Mouse (Mus musculus): Measurements from ENCODE around the gene Gm12169. TPM values are rescaled to one million over a fixed set of nuclear protein-coding genes. Genes with fewer than 3 reads are reported as not detected.

The Gm12169 gene
- polyA plus RNA-seq (2012; rRNA removed) = not detected in 2 replicates
- not detected in 2 replicates for polyA plus RNA-seq (2014; fragmentation: Nextera tagmentation; extraction: Ambion mirVana)

DNA sequence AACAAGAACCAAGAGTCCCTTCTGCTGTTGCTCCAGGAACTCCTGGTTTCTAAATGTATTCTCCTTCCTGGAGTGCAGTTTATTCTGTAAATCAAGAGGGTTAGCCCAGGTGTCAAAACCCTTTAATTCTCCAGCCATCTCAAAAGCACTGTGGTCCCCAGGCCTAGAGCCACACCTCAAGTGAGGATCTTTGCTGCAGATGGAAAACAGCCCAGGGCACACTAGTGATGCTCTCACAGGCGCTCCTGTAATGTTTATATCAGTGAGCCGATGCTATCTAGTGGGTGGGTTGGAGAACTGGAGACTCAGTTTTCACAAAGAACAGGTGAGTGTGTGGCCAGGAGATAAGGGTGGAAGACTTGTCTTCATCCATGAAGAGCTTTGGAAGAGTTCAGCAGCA, at the start of gene Gm12169:
Gene Gm12169, plus strand, starts transcription at position 301 of the 400 bp plus-strand sequence.
- WGBS (ENCODE audit: insufficient replicate concordance) = 61% methylated on average over 2 of the region's 2 CpGs
- Histone ChIP-seq H3K27me3 (ENCODE audit: control insufficient read depth, insufficient read depth, low read length) (no peaks in the 10 kb centered on the region), H3K27ac (no peak within 1 kb of the TSS), H3K9me3 (ENCODE audit: control insufficient read depth, low read length) (no peaks in the 10 kb centered on the region), H3K36me3 (replicated peaks; ENCODE audit: control insufficient read depth, insufficient read depth, low read depth) (no peaks in the 10 kb centered on the region), H3K4me2 (ENCODE audit: low read depth) (no peak within 1 kb of the TSS), H3K4me3 (ENCODE audit: insufficient read depth in 1 of 2, low read depth in 2 of 2, low read length in 2 of 2) (no peak within 1 kb of the TSS), H3K4me1 (replicated peaks; ENCODE audit: control insufficient read depth in 2 of 2, insufficient read depth in 2 of 2, low read length in 1 of 2) (no peaks in the 10 kb centered on the region), H3K9ac (replicated peaks) (no peak within 1 kb of the TSS)
- TF ChIP-seq EP300 (IDR thresholded peaks at IDR 0.05; ENCODE audit: low read depth) = no peak
- no peak for TF ChIP-seq CTCF (IDR thresholded peaks at IDR 0.05; ENCODE audit: low read depth)
- DNase-seq (ENCODE audit: low read depth in 3 of 3, low spot score in 3 of 3) (no peak), ATAC-seq (ENCODE audit: insufficient read depth) (no peak)

- Histone ChIP-seq H3K4me3 (ENCODE audit: insufficient read depth in 1 of 2, low read depth in 2 of 2, low read length in 2 of 2) (no peak overlapping the region), H3K9ac (replicated peaks) (no peak overlapping the region), H3K4me2 (ENCODE audit: low read depth) (no peak overlapping the region), H3K4me1 (replicated peaks; ENCODE audit: control insufficient read depth in 2 of 2, insufficient read depth in 2 of 2, low read length in 1 of 2) (no peaks in the 10 kb centered on the region), H3K9me3 (ENCODE audit: control insufficient read depth, low read length) (no peaks in the 10 kb centered on the region), H3K27ac (no peak overlapping the region), H3K27me3 (ENCODE audit: control insufficient read depth, insufficient read depth, low read length) (no peaks in the 10 kb centered on the region), H3K36me3 (replicated peaks; ENCODE audit: control insufficient read depth, insufficient read depth, low read depth) (no peaks in the 10 kb centered on the region)
- WGBS (ENCODE audit: insufficient replicate concordance) = 63% methylated on average over 4 of the region's 4 CpGs
- no peak for DNase-seq (ENCODE audit: low read depth in 3 of 3, low spot score in 3 of 3)
- no peak for TF ChIP-seq EP300 (IDR thresholded peaks at IDR 0.05; ENCODE audit: low read depth)
- no peak for TF ChIP-seq CTCF (IDR thresholded peaks at IDR 0.05; ENCODE audit: low read depth)
- ATAC-seq (ENCODE audit: insufficient read depth) = no peak
Observed at GRCm38 (mm10) chr11:46474220-46474619, 49.8 kb upstream of the Gm12169 start.

- H3K4me2 ChIP-seq (ENCODE audit: low read depth) = no peak overlapping the region
- no peaks in the 10 kb centered on the region for H3K4me1 ChIP-seq (replicated peaks; ENCODE audit: control insufficient read depth in 2 of 2, insufficient read depth in 2 of 2, low read length in 1 of 2)
- no peak overlapping the region for H3K27ac ChIP-seq
- no peak overlapping the region for H3K4me3 ChIP-seq (ENCODE audit: insufficient read depth in 1 of 2, low read depth in 2 of 2, low read length in 2 of 2)
- H3K9ac ChIP-seq (replicated peaks) = no peak overlapping the region
- H3K36me3 ChIP-seq (replicated peaks; ENCODE audit: control insufficient read depth, insufficient read depth, low read depth) = no peaks in the 10 kb centered on the region
- TF ChIP-seq EP300 (IDR thresholded peaks at IDR 0.05; ENCODE audit: low read depth) = no peak
- TF ChIP-seq CTCF (IDR thresholded peaks at IDR 0.05; ENCODE audit: low read depth) = no peak
- H3K27me3 ChIP-seq (ENCODE audit: control insufficient read depth, insufficient read depth, low read length) = no peaks in the 10 kb centered on the region
- 56% methylated on average over 9 of the region's 9 CpGs for WGBS (ENCODE audit: insufficient replicate concordance)
- no peak for ATAC-seq (ENCODE audit: insufficient read depth)
- no peaks in the 10 kb centered on the region for H3K9me3 ChIP-seq (ENCODE audit: control insufficient read depth, low read length)
- no peak for DNase-seq (ENCODE audit: low read depth in 3 of 3, low spot score in 3 of 3)
Observed at GRCm38 (mm10) chr11:46479311-46479710, 44.7 kb upstream of the Gm12169 start.

GRCm38 (mm10) chr11:46480517-46480916, 43.5 kb upstream of the Gm12169 start:
- no peak overlapping the region for H3K4me3 ChIP-seq (ENCODE audit: insufficient read depth in 1 of 2, low read depth in 2 of 2, low read length in 2 of 2)
- no peaks in the 10 kb centered on the region for H3K9me3 ChIP-seq (ENCODE audit: control insufficient read depth, low read length)
- ATAC-seq (ENCODE audit: insufficient read depth) (no peak), DNase-seq (ENCODE audit: low read depth in 3 of 3, low spot score in 3 of 3) (no peak)
- no peak for TF ChIP-seq EP300 (IDR thresholded peaks at IDR 0.05; ENCODE audit: low read depth)
- TF ChIP-seq CTCF (IDR thresholded peaks at IDR 0.05; ENCODE audit: low read depth) = no peak
- H3K9ac ChIP-seq (replicated peaks) = no peak overlapping the region
- H3K4me1 ChIP-seq (replicated peaks; ENCODE audit: control insufficient read depth in 2 of 2, insufficient read depth in 2 of 2, low read length in 1 of 2) = no peaks in the 10 kb centered on the region
- H3K27ac ChIP-seq = no peak overlapping the region
- H3K27me3 ChIP-seq (ENCODE audit: control insufficient read depth, insufficient read depth, low read length) = no peaks in the 10 kb centered on the region
- 16% methylated on average over 7 of the region's 7 CpGs for WGBS (ENCODE audit: insufficient replicate concordance)
- H3K36me3 ChIP-seq (replicated peaks; ENCODE audit: control insufficient read depth, insufficient read depth, low read depth) = no peaks in the 10 kb centered on the region
- no peak overlapping the region for H3K4me2 ChIP-seq (ENCODE audit: low read depth)

- no peaks in the 10 kb centered on the region for H3K27me3 ChIP-seq (ENCODE audit: control insufficient read depth, insufficient read depth, low read length)
- H3K4me1 ChIP-seq (replicated peaks; ENCODE audit: control insufficient read depth in 2 of 2, insufficient read depth in 2 of 2, low read length in 1 of 2) = no peaks in the 10 kb centered on the region
- DNase-seq (ENCODE audit: low read depth in 3 of 3, low spot score in 3 of 3) (no peak), ATAC-seq (ENCODE audit: insufficient read depth) (no peak)
- TF ChIP-seq CTCF (IDR thresholded peaks at IDR 0.05; ENCODE audit: low read depth) (peak; percentile 35; the same call in 1 of the 2 replicates), EP300 (IDR thresholded peaks at IDR 0.05; ENCODE audit: low read depth) (no peak)
- H3K4me3 ChIP-seq (ENCODE audit: insufficient read depth in 1 of 2, low read depth in 2 of 2, low read length in 2 of 2) = no peak overlapping the region
- H3K9ac ChIP-seq (replicated peaks) = no peak overlapping the region
- H3K9me3 ChIP-seq (ENCODE audit: control insufficient read depth, low read length) = no peaks in the 10 kb centered on the region
- no peak overlapping the region for H3K4me2 ChIP-seq (ENCODE audit: low read depth)
- no peak overlapping the region for H3K27ac ChIP-seq
- whole genome bisulfite sequencing (ENCODE audit: insufficient replicate concordance) = 7% methylated on average over 1 of the region's 1 CpGs
- no peaks in the 10 kb centered on the region for H3K36me3 ChIP-seq (replicated peaks; ENCODE audit: control insufficient read depth, insufficient read depth, low read depth)
Observed at GRCm38 (mm10) chr11:46488231-46488630, 35.8 kb upstream of the Gm12169 start.

Measured in liver, embryonic 14.5 days (tissue).